Mouse (Mus musculus) neural tube, embryonic 12.5 days (tissue): Measurements from ENCODE around the gene Srebf1. TPM values are rescaled to one million over a fixed set of nuclear protein-coding genes. Genes with fewer than 3 reads are reported as not detected.

Experiments
- ATAC-seq: fragments of 200-750 bp; cut with Nextera tagmentation; 2 replicates; pipeline ENCODE4 v1.8.0; 2017; ENCODE audit warnings: low read depth, mild to moderate bottlenecking, moderate TSS enrichment, moderate library complexity; ENCODE audit not compliant: low FRiP score
- H3K27ac ChIP-seq: fragments of 300-500 bp; sonication (generic); 2 replicates; pipeline ENCODE4 v1.5.1; 2016
- H3K27me3 ChIP-seq: fragments of 300-500 bp; sonication (generic); replicated peaks from 2 replicates; pipeline ENCODE4 v1.6.1; 2016; ENCODE audit warnings: mild to moderate bottlenecking
- H3K36me3 ChIP-seq: fragments of 300-500 bp; sonication (generic); 2 replicates; pipeline ENCODE4 v1.6.1; 2016; ENCODE audit warnings: mild to moderate bottlenecking
- H3K4me1 ChIP-seq: fragments of 300-500 bp; sonication (generic); 2 replicates; pipeline ENCODE4 v1.6.1; 2016
- H3K4me2 ChIP-seq: fragments of 300-500 bp; sonication (generic); replicated peaks from 2 replicates; pipeline ENCODE4 v1.6.1; 2016; ENCODE audit warnings: mild to moderate bottlenecking
- H3K4me3 ChIP-seq: fragments of 300-500 bp; sonication (generic); 2 replicates; pipeline ENCODE4 v1.5.1; 2016
- H3K9ac ChIP-seq: fragments of 300-500 bp; sonication (generic); 2 replicates; pipeline ENCODE4 v1.6.1; 2016; ENCODE audit warnings: mild to moderate bottlenecking
- H3K9me3 ChIP-seq: fragments of 300-500 bp; sonication (generic); 2 replicates; pipeline ENCODE4 v1.6.1; 2016; ENCODE audit warnings: mild to moderate bottlenecking
- WGBS: fragments of 180-500 bp; shearing (Covaris S2); methylation state at CpG from one replicate; pipeline ENCODE4 v1.1.7; 2016; 5-methylcytosine and 5-hydroxymethylcytosine counted together
- polyA plus RNA-seq: library from polyadenylated mRNA; unstranded; fragments of >200 nt; fragmentation: Nextera tagmentation; extraction: Ambion mirVana; gene quantifications from 2 replicates; pipeline ENCODE4 v1.2.1, GENCODE M21; 2016

The Srebf1 gene
- polyA plus RNA-seq, 1 experiment from 2014 or later: 50.0 TPM

DNA sequence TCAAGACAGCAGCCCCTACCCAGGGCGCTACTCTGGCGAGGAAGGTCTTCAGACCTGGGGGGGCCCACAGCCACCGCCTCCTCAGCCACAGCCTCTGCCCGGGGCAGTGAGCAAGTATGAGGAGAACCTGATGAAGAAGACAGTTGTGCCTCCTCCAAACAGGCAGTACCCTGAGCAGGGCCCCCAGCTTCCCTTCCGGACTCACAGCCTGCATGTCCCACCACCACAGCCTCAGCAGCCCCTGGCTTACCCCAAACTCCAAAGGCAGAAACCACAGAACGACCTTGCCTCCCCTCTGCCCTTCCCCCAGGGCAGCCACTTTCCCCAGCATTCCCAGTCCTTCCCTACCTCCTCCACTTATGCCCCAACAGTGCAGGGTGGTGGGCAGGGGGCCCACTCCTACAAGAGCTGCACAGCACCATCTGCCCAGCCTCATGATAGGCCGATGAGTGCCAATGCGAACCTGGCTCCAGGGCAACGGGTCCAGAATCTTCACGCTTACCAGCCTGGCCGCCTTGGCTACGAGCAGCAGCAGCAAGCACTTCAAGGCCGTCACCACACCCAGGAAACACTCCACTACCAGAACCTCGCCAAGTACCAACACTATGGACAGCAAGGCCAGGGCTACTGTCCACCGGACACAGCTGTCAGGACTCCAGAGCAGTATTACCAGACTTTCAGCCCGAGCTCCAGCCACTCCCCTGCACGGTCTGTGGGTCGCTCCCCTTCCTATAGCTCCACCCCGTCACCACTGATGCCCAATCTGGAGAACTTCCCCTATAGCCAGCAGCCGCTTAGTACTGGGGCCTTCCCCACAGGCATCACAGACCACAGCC, 36.8 kb downstream of the Srebf1 start:
- Histone ChIP-seq H3K4me3 (no peak overlapping the region), H3K27me3 (no peaks in the 10 kb centered on the region), H3K9me3 (no peaks in the 10 kb centered on the region), H3K36me3 (peaks cover 57% of the 10 kb centered on the region), H3K9ac (peak overlapping the region; percentile 36), H3K4me1 (peaks cover 51% of the 10 kb centered on the region), H3K27ac (peak overlapping the region; percentile 79), H3K4me2 (no peak overlapping the region; the same call in 1 of the 2 replicates)
- no peak for ATAC-seq
- WGBS: 84% methylated on average over 20 of the region's 20 CpGs

DNA sequence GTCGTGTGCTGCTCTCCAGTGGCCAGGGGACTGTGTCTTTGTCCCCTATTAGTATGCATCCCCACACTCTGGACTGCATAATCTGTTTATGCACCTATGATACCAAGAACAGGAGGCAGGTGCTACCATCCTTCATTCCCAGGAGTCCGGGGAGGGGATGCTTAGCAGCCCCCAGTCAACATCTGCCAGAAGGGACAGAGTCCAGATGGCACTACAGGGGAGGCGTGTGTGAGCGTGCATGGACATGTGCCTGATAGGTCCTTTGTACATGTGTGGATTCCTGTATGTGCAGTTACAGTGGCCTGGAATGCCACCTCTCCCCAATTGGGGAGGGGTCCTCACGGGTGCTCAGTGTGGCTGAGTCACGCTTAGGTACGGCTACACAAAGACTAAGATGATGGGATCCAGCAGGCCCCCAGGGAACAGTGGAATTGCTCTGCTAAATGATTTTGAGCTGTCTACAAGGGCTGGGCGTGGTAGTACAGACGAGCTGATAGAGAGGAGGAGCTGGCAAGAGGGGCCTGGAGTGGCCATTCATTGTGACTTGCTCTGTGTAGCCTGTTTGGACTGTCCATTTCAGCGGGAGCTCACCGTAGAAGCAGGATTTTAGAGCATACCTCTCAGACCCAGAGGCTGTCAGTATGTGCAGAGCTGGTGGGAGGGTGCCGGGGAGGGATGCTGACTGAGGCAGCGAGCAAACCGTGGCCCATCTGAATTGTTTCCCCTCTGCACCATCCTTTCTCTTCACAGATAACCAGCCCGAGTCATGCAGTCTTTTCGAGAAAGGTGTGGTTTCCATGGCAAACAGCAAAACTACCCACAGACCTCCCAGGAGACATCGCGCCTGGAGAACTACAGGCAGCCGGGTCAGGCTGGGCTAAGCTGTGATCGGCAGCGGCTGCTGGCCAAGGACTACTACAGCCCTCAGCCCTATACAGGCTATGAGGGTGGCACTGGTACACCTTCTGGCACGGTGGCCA, 37.7 kb downstream of the Srebf1 start:
- 49% methylated on average over 22 of the region's 22 CpGs for WGBS

GRCm38 (mm10) chr11:60182741-60183140, 39.6 kb downstream of the Srebf1 start:
- Histone ChIP-seq H3K36me3 (peaks cover 28% of the 10 kb centered on the region), H3K27me3 (no peaks in the 10 kb centered on the region), H3K9ac (peak overlapping the region; percentile 35; the same call in 1 of the 2 replicates), H3K27ac (peak overlapping the region; percentile 79), H3K4me3 (no peak overlapping the region), H3K9me3 (no peaks in the 10 kb centered on the region), H3K4me2 (peak overlapping the region; percentile 28), H3K4me1 (peaks cover 74% of the 10 kb centered on the region)
- 0 out of 2 replicates have a peak, but pooled peaks have one; percentile 19 for ATAC-seq
- 62% methylated on average over 2 of the region's 2 CpGs for WGBS

More for the DNA sequence above, 37.7 kb downstream of the Srebf1 start:
- H3K4me2 ChIP-seq: peak overlapping the region; percentile 28; the same call in 1 of the 2 replicates
- H3K4me3 ChIP-seq: no peak overlapping the region
- H3K27ac ChIP-seq: peak overlapping the region; percentile 79
- ATAC-seq: peak; percentile 10; the same call in 1 of the 2 replicates
- H3K4me1 ChIP-seq: peaks cover 57% of the 10 kb centered on the region
- H3K27me3 ChIP-seq: no peaks in the 10 kb centered on the region
- H3K9me3 ChIP-seq: no peaks in the 10 kb centered on the region
- H3K9ac ChIP-seq: peak overlapping the region; percentile 36
- peaks cover 47% of the 10 kb centered on the region for H3K36me3 ChIP-seq

DNA sequence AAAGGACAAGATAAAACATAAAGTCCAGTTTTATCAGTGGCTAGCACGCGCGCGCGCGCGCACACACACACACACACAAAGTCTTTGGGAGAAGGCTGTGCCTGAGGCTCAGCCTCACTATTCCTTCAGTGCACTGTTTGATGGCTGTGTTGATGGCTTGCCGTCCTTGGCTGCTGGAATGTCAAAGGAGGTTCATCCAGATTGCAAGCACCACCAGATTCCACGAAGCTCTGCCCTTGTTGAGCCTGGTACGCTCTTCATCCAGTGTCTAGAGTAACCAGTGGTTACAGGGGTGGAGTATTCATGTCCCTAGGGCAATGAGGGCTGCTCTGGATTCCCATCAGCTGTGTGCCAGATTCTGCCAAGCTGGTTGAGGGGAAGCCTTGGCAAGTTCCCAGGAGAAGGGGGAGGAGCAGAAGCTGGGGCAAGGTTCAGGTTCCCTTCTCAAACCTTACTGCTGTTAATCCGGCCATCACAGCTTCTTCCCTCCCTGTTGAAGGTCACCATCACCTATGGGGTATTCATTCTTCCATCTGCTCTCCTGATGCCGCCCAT, 40.2 kb downstream of the Srebf1 start:
- Histone ChIP-seq H3K36me3 (peaks cover 22% of the 10 kb centered on the region), H3K27me3 (no peaks in the 10 kb centered on the region), H3K27ac (peak overlapping the region; percentile 79), H3K4me1 (peaks cover 80% of the 10 kb centered on the region), H3K9ac (peak overlapping the region; percentile 35; the same call in 1 of the 2 replicates), H3K4me3 (no peak overlapping the region), H3K4me2 (peak overlapping the region; percentile 28), H3K9me3 (no peaks in the 10 kb centered on the region)
- no peak for ATAC-seq
- WGBS: 84% methylated on average over 12 of the region's 12 CpGs

DNA sequence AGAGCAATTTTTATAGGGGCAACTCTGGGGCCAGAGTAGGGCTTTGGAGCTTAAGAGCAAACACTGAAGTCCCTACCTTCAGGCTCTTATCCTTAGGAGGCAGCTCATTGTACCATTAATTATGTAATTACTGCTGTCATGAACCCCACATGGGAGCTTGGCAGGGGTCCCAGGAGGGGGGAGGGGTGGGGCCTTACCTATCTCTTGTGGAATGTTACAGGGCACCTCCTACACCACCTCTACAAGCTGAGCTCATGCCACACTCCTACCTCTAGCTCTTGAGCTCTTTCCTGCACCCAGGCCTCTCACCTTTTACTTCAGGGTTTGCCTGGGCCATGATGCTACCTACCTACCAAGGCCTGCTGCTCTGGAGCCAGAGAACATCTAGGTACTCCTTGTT, 43.9 kb downstream of the Srebf1 start:
- Histone ChIP-seq H3K27ac (no peak overlapping the region), H3K27me3 (no peaks in the 10 kb centered on the region), H3K9me3 (no peaks in the 10 kb centered on the region), H3K4me2 (peak overlapping the region; percentile 91), H3K4me1 (peaks cover 91% of the 10 kb centered on the region), H3K4me3 (no peak overlapping the region), H3K9ac (no peak overlapping the region), H3K36me3 (no peaks in the 10 kb centered on the region; the same call in 1 of the 2 replicates)
- no peak for ATAC-seq

DNA sequence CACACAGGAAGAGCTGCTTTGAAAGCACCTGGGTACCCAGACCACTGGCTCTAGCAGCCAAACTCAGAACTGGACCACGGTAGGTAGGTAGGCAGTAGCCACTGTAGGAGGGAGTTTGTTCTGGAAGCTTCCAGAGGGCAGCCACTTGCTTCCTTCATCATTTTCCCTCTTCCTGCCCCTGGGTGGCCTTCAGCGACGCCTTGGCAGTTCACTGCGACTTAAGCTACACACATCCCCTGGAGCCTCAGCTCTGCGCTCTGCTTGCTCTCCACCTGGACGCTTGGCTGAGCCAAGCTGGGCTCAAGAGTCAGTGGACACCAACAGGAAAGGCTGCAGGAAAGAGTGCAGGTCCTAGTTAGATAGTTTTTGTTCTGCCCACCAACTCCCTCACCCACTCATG, 44.4 kb downstream of the Srebf1 start:
- Histone ChIP-seq H3K4me3 (no peak overlapping the region), H3K9ac (peak overlapping the region; percentile 78), H3K27me3 (no peaks in the 10 kb centered on the region), H3K27ac (peak overlapping the region; percentile 98), H3K9me3 (no peaks in the 10 kb centered on the region), H3K4me1 (peaks cover 91% of the 10 kb centered on the region), H3K36me3 (no peaks in the 10 kb centered on the region; the same call in 1 of the 2 replicates), H3K4me2 (peak overlapping the region; percentile 91)
- ATAC-seq: no peak
- 74% methylated on average over 6 of the region's 6 CpGs for WGBS

GRCm38 (mm10) chr11:60176975-60177657, 45.3 kb downstream of the Srebf1 start:
- Histone ChIP-seq H3K36me3 (no peaks in the 10 kb centered on the region; the same call in 1 of the 2 replicates), H3K4me3 (peak overlapping the region; percentile 57), H3K4me1 (peaks cover 88% of the 10 kb centered on the region), H3K9ac (peak overlapping the region; percentile 78), H3K9me3 (no peaks in the 10 kb centered on the region), H3K27me3 (no peaks in the 10 kb centered on the region), H3K4me2 (peak overlapping the region; percentile 91), H3K27ac (peak overlapping the region; percentile 98)
- under 1% methylated on average over 42 of the region's 42 CpGs for WGBS
- ATAC-seq: peak; percentile 51

DNA sequence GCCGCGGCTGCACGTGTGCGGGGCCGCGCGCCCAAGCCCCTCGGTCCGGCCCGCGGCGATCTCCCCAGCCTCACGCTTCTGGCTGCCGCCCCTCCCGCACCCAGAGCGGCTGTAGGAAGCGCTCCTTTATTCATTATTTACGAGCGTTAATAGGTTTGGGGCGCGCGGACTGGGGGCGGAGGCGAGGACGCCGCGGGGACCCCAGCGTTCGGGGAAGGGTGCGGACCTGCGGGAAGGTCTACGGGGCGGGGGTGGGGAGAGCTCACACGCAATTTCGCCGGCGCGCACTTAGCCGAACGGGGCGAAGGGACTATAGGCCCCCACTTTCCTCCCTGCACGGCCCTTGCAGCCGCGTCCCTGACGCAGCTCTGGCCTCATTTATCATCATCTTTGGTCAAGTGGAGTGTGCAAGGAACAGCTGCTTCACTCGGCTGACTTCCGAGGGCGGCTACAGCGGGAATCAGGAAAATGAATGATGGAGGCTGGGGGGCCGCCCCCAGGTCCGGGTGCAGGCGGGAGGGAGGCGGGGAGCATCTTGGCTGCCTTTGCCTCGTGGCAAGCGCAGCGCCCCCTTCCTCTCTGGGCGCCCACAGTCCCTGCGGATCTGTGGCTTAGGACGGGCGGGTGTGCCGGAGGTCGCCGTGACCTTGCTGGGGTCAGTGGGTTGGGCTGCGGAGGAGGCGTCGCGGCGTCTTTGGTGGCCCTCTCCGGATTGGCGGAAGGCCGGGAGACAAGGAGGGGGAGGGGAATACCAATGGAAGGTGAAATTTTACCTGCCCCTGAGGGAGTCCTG, 46.0 kb downstream of the Srebf1 start:
- ATAC-seq: peak; percentile 65
- Histone ChIP-seq H3K9ac (peak overlapping the region; percentile 78), H3K27me3 (no peaks in the 10 kb centered on the region), H3K36me3 (no peaks in the 10 kb centered on the region; the same call in 1 of the 2 replicates), H3K4me3 (peak overlapping the region; percentile 57), H3K9me3 (no peaks in the 10 kb centered on the region), H3K27ac (peak overlapping the region; percentile 98), H3K4me2 (peak overlapping the region; percentile 91), H3K4me1 (peaks cover 81% of the 10 kb centered on the region)
- under 1% methylated on average over 71 of the region's 71 CpGs for WGBS

DNA sequence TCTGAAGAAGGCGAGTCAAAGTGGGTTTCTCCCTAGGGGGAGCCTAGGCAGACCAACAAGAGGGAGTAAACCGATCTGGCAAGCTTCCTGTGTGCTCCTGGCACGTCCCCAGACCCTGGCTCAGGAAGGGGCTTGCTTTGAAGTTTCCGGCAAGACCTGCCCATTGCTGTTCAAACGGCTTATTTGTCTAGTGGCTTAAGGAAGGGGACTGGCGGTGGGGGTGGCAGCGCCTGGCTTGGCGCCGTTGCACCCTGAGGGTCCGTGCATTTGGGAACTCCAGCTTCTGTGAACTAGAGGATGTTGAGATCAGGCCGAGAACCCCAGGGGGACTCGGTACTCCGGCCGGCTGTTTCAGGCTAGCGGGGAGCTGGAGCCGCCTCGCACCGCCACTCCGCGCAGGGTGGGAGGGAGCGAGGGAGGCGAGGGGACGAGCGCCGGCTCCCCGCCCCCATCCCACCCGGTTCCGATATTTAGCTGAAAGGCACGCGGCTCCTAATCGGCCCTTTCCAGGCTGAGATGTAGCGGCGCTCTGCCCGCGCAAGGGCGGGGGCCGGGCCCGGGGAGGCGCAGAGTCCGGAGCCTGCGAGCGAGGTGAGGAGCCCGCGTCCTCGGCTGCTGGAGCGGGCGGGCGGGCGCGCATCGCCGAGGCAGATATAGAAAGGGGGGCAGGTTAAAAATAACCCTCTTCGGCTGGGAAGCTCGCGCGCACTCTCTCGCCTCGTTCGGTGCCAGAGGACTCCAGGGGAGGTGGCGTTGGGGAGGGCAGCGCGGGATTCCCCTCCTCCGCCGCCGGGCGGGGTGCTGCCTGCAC, 46.8 kb downstream of the Srebf1 start:
- peak overlapping the region; percentile 91 for H3K4me2 ChIP-seq
- peak; percentile 57 for ATAC-seq
- peak overlapping the region; percentile 78 for H3K9ac ChIP-seq
- no peaks in the 10 kb centered on the region for H3K9me3 ChIP-seq
- H3K4me3 ChIP-seq: peak overlapping the region; percentile 57
- WGBS: under 1% methylated on average over 65 of the region's 66 CpGs
- H3K27ac ChIP-seq: peak overlapping the region; percentile 98
- no peaks in the 10 kb centered on the region for H3K27me3 ChIP-seq
- H3K36me3 ChIP-seq: no peaks in the 10 kb centered on the region; the same call in 1 of the 2 replicates
- H3K4me1 ChIP-seq: peaks cover 73% of the 10 kb centered on the region

GRCm38 (mm10) chr11:60173606-60174184, 48.7 kb downstream of the Srebf1 start:
- H3K4me3 ChIP-seq: no peak overlapping the region
- ATAC-seq: no peak
- no peak overlapping the region for H3K9ac ChIP-seq
- H3K36me3 ChIP-seq: no peaks in the 10 kb centered on the region; the same call in none of the 2 replicates
- H3K9me3 ChIP-seq: no peaks in the 10 kb centered on the region
- H3K27ac ChIP-seq: no peak overlapping the region
- H3K27me3 ChIP-seq: no peaks in the 10 kb centered on the region
- no peak overlapping the region for H3K4me2 ChIP-seq
- H3K4me1 ChIP-seq: peaks cover 69% of the 10 kb centered on the region
- 76% methylated on average over 10 of the region's 10 CpGs for WGBS
